7 mouse cellular contexts compared by ENCODE assay signal in genomic region chr12:86896921-86897512, GRCm38 (mm10). TPM values are rescaled to one million over a fixed set of nuclear protein-coding genes. Genes with fewer than 3 reads are reported as not detected.
DNase-seq lines count a peak whose midpoint lies in the region; ATAC-seq and TF ChIP-seq lines count a peak whose summit lies in the region.

No protein-coding gene starts in this region.

- no peak for TF ChIP-seq RAD21 in MEL (IDR thresholded peaks at IDR 0.05; ENCODE audit: low read depth, low read length)

- no peak for TF ChIP-seq POLR2A in MEL (IDR thresholded peaks at IDR 0.05; ENCODE audit: control insufficient read depth in 1 of 2, insufficient read depth in 1 of 2, low read depth in 1 of 2, low read length in 2 of 2, poor library complexity in 1 of 2)

- peaks cover 0 to 40% of the 10 kb centered on the region in 2 experiments; a peak in 2 of 4 replicates for H3K36me3 ChIP-seq in MEL (ENCODE audit: control insufficient read depth in 1 of 2, insufficient read depth in 2 of 2, low read length in 2 of 2)
- no peaks in the 10 kb centered on the region for H3K36me3 ChIP-seq in forebrain, embryonic 15.5 days
- H3K36me3 ChIP-seq in intestine, embryonic 14.5 days (ENCODE audit: control insufficient read depth, insufficient read depth, low read length) = no peaks in the 10 kb centered on the region
- H3K36me3 ChIP-seq in lung, postnatal 0 days (ENCODE audit: insufficient read depth, low read length) = no peaks in the 10 kb centered on the region

- peak overlapping the region; percentile 49 to 68 for H3K4me3 ChIP-seq in MEL (ENCODE audit: control insufficient read depth in 1 of 2, insufficient read depth in 1 of 2, low read depth in 2 of 2, low read length in 2 of 2)
- H3K4me3 ChIP-seq in forebrain, embryonic 15.5 days = peak overlapping the region; percentile 17
- no peak overlapping the region for H3K4me3 ChIP-seq in intestine, embryonic 14.5 days (ENCODE audit: low read depth, low read length)
- no peak overlapping the region for H3K4me3 ChIP-seq in lung, postnatal 0 days (ENCODE audit: low read depth, low read length)

- peak overlapping the region; percentile 61 for H3K4me2 ChIP-seq in forebrain, embryonic 15.5 days (replicated peaks)
- H3K4me2 ChIP-seq in intestine, embryonic 14.5 days (ENCODE audit: low read length) = 0 out of 2 replicates have a peak overlapping the region, but pooled peaks have one; percentile 9
- no peak overlapping the region; the same call in 1 of the 2 replicates for H3K4me2 ChIP-seq in lung, postnatal 0 days (replicated peaks; ENCODE audit: low read depth, low read length)

- ATAC-seq in forebrain, embryonic 15.5 days (replicated peaks) = no peak
- ATAC-seq in intestine, embryonic 14.5 days (replicated peaks; ENCODE audit: low FRiP score, low TSS enrichment, low read depth) = no peak
- no peak for ATAC-seq in lung, postnatal 0 days
- no peak for ATAC-seq in megakaryocyte-erythroid progenitor cell, adult 5-6 weeks (replicated peaks; ENCODE audit: low FRiP score, low TSS enrichment, poor library complexity, severe bottlenecking)

- peak; percentile 53 to 67; a peak in 3 of 4 replicates for TF ChIP-seq EP300 in MEL (IDR thresholded peaks at IDR 0.05; ENCODE audit: low read depth in 1 of 2, low read length in 2 of 2)
- peak; percentile 85 for TF ChIP-seq EP300 in lung, postnatal 0 days (IDR thresholded peaks at IDR 0.05)

- peak overlapping the region; percentile 87 for H3K27ac ChIP-seq in MEL (ENCODE audit: control insufficient read depth, low read depth, low read length)
- H3K27ac ChIP-seq in forebrain, embryonic 15.5 days (replicated peaks) = peak overlapping the region; percentile 100
- H3K27ac ChIP-seq in intestine, embryonic 14.5 days (ENCODE audit: low read depth) = peak overlapping the region; percentile 98
- H3K27ac ChIP-seq in lung, postnatal 0 days (ENCODE audit: low read length) = peak overlapping the region; percentile 94

- peaks cover 5% of the 10 kb centered on the region for H3K79me2 ChIP-seq in MEL (ENCODE audit: control insufficient read depth, insufficient read depth, low read length, poor library complexity)

- H3K27me3 ChIP-seq in MEL (ENCODE audit: control insufficient read depth in 1 of 2, insufficient read depth in 2 of 2, low read length in 2 of 2) = no peaks in the 10 kb centered on the region
- H3K27me3 ChIP-seq in forebrain, embryonic 15.5 days = no peaks in the 10 kb centered on the region
- no peaks in the 10 kb centered on the region for H3K27me3 ChIP-seq in intestine, embryonic 14.5 days (replicated peaks; ENCODE audit: control insufficient read depth, insufficient read depth, low read length)
- no peaks in the 10 kb centered on the region for H3K27me3 ChIP-seq in lung, postnatal 0 days (replicated peaks; ENCODE audit: insufficient read depth, low read length)

- 4% methylated on average over 7 of the region's 7 CpGs for WGBS in forebrain, embryonic 15.5 days
- WGBS in intestine, embryonic 14.5 days = 46% methylated on average over 7 of the region's 7 CpGs
- 9% methylated on average over 7 of the region's 7 CpGs for WGBS in lung, postnatal 0 days

- H3K4me1 ChIP-seq in MEL (ENCODE audit: control insufficient read depth in 1 of 2, insufficient read depth in 2 of 2, low read length in 2 of 2) = peaks cover 13 to 39% of the 10 kb centered on the region in 2 experiments
- peaks cover 76% of the 10 kb centered on the region for H3K4me1 ChIP-seq in forebrain, embryonic 15.5 days
- peaks cover 79% of the 10 kb centered on the region for H3K4me1 ChIP-seq in intestine, embryonic 14.5 days (replicated peaks; ENCODE audit: control insufficient read depth, insufficient read depth, low read length)
- H3K4me1 ChIP-seq in lung, postnatal 0 days (ENCODE audit: insufficient read depth, low read depth, low read length) = peaks cover 50% of the 10 kb centered on the region

- DNase-seq in CD4-positive helper T cell, adult 2 months (ENCODE audit: low read depth, low spot score) = peak; percentile 38
- peak; percentile 56 for DNase-seq in MEL (ENCODE audit: low read depth, low spot score)
- no peak for DNase-seq in intestine, embryonic 14.5 days (ENCODE audit: low spot score)
- peak; percentile 83 for DNase-seq in lung, postnatal 0 days (ENCODE audit: low spot score)
- peak; percentile 42 for DNase-seq in thymus, postnatal 14 days

- no peaks in the 10 kb centered on the region for H3K9me3 ChIP-seq in MEL (replicated peaks; ENCODE audit: insufficient read depth, low read length)
- H3K9me3 ChIP-seq in forebrain, embryonic 15.5 days = no peaks in the 10 kb centered on the region
- no peaks in the 10 kb centered on the region for H3K9me3 ChIP-seq in intestine, embryonic 14.5 days (ENCODE audit: control insufficient read depth, low read length)
- no peaks in the 10 kb centered on the region for H3K9me3 ChIP-seq in lung, postnatal 0 days (ENCODE audit: low read length)

- TF ChIP-seq CTCF in MEL (IDR thresholded peaks at IDR 0.05 in 2 of 3, conservative IDR thresholded peaks at IDR 0.05 in 1 of 3; ENCODE audit: control insufficient read depth in 1 of 3, insufficient read depth in 1 of 3, low read depth in 2 of 3, low read length in 3 of 3, poor library complexity in 1 of 3, severe bottlenecking in 1 of 3) = no peak
- no peak for TF ChIP-seq CTCF in lung, postnatal 0 days (IDR thresholded peaks at IDR 0.05)

- H3K9ac ChIP-seq in MEL (ENCODE audit: control insufficient read depth, low read depth, low read length, poor library complexity, severe bottlenecking) = peak overlapping the region; percentile 62
- H3K9ac ChIP-seq in forebrain, embryonic 15.5 days (replicated peaks) = peak overlapping the region; percentile 43
- no peak overlapping the region for H3K9ac ChIP-seq in intestine, embryonic 14.5 days (ENCODE audit: low read length)
- H3K9ac ChIP-seq in lung, postnatal 0 days (replicated peaks; ENCODE audit: low read depth) = 0 out of 2 replicates have a peak overlapping the region, but pooled peaks have one; percentile 12

TF ChIP-seq in MEL, 35 proteins besides CTCF, POLR2A, EP300 and RAD21 (continues in another document):
- TF ChIP-seq SIN3A (IDR thresholded peaks at IDR 0.05; ENCODE audit: low read length) = peak; percentile 65
- TF ChIP-seq POLR2AphosphoS5 (IDR thresholded peaks at IDR 0.05; ENCODE audit: borderline replicate concordance, low read depth, low read length) = no peak
- TF ChIP-seq GABPA (IDR thresholded peaks at IDR 0.05; ENCODE audit: low read depth, low read length) = no peak
- TF ChIP-seq NRF1 (IDR thresholded peaks at IDR 0.05; ENCODE audit: insufficient read depth, low read depth, low read length, poor library complexity, severe bottlenecking) = no peak
- no peak for TF ChIP-seq E2F4 (IDR thresholded peaks at IDR 0.05; ENCODE audit: borderline replicate concordance, low read depth, low read length)
- peak; percentile 62; the same call in 1 of the 2 replicates for TF ChIP-seq MAZ (IDR thresholded peaks at IDR 0.05; ENCODE audit: low read depth, low read length)
- peak; percentile 95 for TF ChIP-seq ETS1 (IDR thresholded peaks at IDR 0.05; ENCODE audit: low read depth, low read length)
- TF ChIP-seq SMC3 (IDR thresholded peaks at IDR 0.05; ENCODE audit: low read depth, low read length) = no peak
- no peak; the same call in 1 of the 2 replicates for TF ChIP-seq HCFC1 (IDR thresholded peaks at IDR 0.05; ENCODE audit: low read depth, low read length)
- TF ChIP-seq RCOR1 (IDR thresholded peaks at IDR 0.05; ENCODE audit: low read depth, low read length) = peak; percentile 82
- TF ChIP-seq ZNF384 (IDR thresholded peaks at IDR 0.05; ENCODE audit: low read depth, low read length) = peak; percentile 99
- TF ChIP-seq ZMIZ1 (IDR thresholded peaks at IDR 0.05; ENCODE audit: low read depth, low read length) = no peak
- peak; percentile 46; the same call in 1 of the 2 replicates for TF ChIP-seq ELF1 (IDR thresholded peaks at IDR 0.05; ENCODE audit: low read depth, low read length)
- peak; percentile 20; the same call in 1 of the 2 replicates for TF ChIP-seq MAX (IDR thresholded peaks at IDR 0.05; ENCODE audit: low read length)
- no peak for TF ChIP-seq UBTF (IDR thresholded peaks at IDR 0.05; ENCODE audit: borderline replicate concordance, insufficient read depth, low read depth, low read length)
- TF ChIP-seq MAFK (IDR thresholded peaks at IDR 0.05; ENCODE audit: borderline replicate concordance, low read depth, low read length) = no peak
- peak; percentile 70; the same call in 1 of the 2 replicates for TF ChIP-seq MEF2A (IDR thresholded peaks at IDR 0.05; ENCODE audit: extremely low read depth, insufficient replicate concordance, low read depth, low read length, poor library complexity, severe bottlenecking)
- no peak for TF ChIP-seq USF2 (IDR thresholded peaks at IDR 0.05; ENCODE audit: borderline replicate concordance in 1 of 2, insufficient read depth in 1 of 2, low read depth in 1 of 2, low read length in 2 of 2)
- TF ChIP-seq CHD1 (IDR thresholded peaks at IDR 0.05; ENCODE audit: low read depth, low read length) = no peak
- peak; percentile 42; the same call in 1 of the 2 replicates for TF ChIP-seq TCF12 (IDR thresholded peaks at IDR 0.05; ENCODE audit: low read depth, low read length)
- TF ChIP-seq CHD2 (IDR thresholded peaks at IDR 0.05; ENCODE audit: low read length) = no peak

RNA-seq across cellular contexts. Expression of gene Irf2bpl, which starts 12.4 kb away (rescaled TPM):
- total RNA-seq in MEL (2012; rRNA removed) = 6.9 and 8.2 TPM in 2 replicates
- 1 to 10 TPM in 1 of 2 experiments, not detected in 1; 8.0 TPM for polyA plus RNA-seq in MEL (2012; ENCODE audit: insufficient read depth in 1 of 2, insufficient read length in 2 of 2, low read depth in 1 of 2, low replicate concordance in 2 of 2, missing spikeins in 1 of 2)
- 94.9 and 95.8 TPM in 2 replicates for polyA plus RNA-seq in forebrain, embryonic 15.5 days (2015; fragmentation: Nextera tagmentation; extraction: Ambion mirVana)
- polyA plus RNA-seq in intestine, embryonic 14.5 days (2014; fragmentation: Nextera tagmentation; extraction: Ambion mirVana) = 16.3 and 18.4 TPM in 2 replicates
- 39.5 and 49.1 TPM in 2 replicates for polyA plus RNA-seq in lung, postnatal 0 days (2015; fragmentation: Nextera tagmentation; extraction: Ambion mirVana)
- total RNA-seq in megakaryocyte-erythroid progenitor cell, adult 5-6 weeks (2014; fragmentation: Nextera tagmentation) = 0.76 and 0.94 TPM in 2 replicates
- 1.1 and 2.7 TPM in 2 replicates for total RNA-seq in megakaryocyte-erythroid progenitor cell, adult 5-6 weeks (2017)

RNA-seq across cellular contexts. Expression of gene Cipc, which starts 49.8 kb away (rescaled TPM):
- total RNA-seq in MEL (2012; rRNA removed) = 22.5 and 24.8 TPM in 2 replicates
- 10 to 100 TPM; 27.5 to 98.1 TPM for polyA plus RNA-seq in MEL (2012; ENCODE audit: insufficient read depth in 1 of 2, insufficient read length in 2 of 2, low read depth in 1 of 2, low replicate concordance in 2 of 2, missing spikeins in 1 of 2)
- 53.6 and 55.3 TPM in 2 replicates for polyA plus RNA-seq in forebrain, embryonic 15.5 days (2015; fragmentation: Nextera tagmentation; extraction: Ambion mirVana)
- polyA plus RNA-seq in intestine, embryonic 14.5 days (2014; fragmentation: Nextera tagmentation; extraction: Ambion mirVana) = 16.3 and 16.9 TPM in 2 replicates
- 12.5 and 14.8 TPM in 2 replicates for polyA plus RNA-seq in lung, postnatal 0 days (2015; fragmentation: Nextera tagmentation; extraction: Ambion mirVana)
- total RNA-seq in megakaryocyte-erythroid progenitor cell, adult 5-6 weeks (2014; fragmentation: Nextera tagmentation) = 29.2 and 35.6 TPM in 2 replicates
- 22.0 and 23.0 TPM in 2 replicates for total RNA-seq in megakaryocyte-erythroid progenitor cell, adult 5-6 weeks (2017)

Comparison
In these comparisons a context has a peak if more than half of its experiments do, and no peak if none do; other contexts are left out.
1. H3K4me3 ChIP-seq: peak in MEL (2 of 2) and forebrain, embryonic 15.5 days (single experiment); none in intestine, embryonic 14.5 days (single experiment) and lung, postnatal 0 days (single experiment).
2. Peak in every context shown above with its lines, with median percentiles within 50 percentile points of each other: H3K27ac ChIP-seq.